Mouse (Mus musculus) limb, embryonic 15.5 days (tissue): ENCODE measurements around the gene Pdgfra. TPM values are rescaled to one million over a fixed set of nuclear protein-coding genes. Genes with fewer than 3 reads are reported as not detected.

Experiments used
- ATAC-seq: fragments of 200-750 bp; cut with Nextera tagmentation; 2 replicates; pipeline ENCODE4 v1.8.0; 2017; ENCODE audit warnings: low read depth, moderate TSS enrichment; ENCODE audit not compliant: insufficient number of reproducible peaks, low FRiP score, low TSS enrichment
- H3K27ac ChIP-seq: fragments of 300-500 bp; sonication (generic); 2 replicates; pipeline ENCODE4 v1.5.1; 2015; ENCODE audit warnings: moderate library complexity, mild to moderate bottlenecking, inconsistent platforms
- H3K27me3 ChIP-seq: fragments of 300-500 bp; sonication (generic); 2 replicates; pipeline ENCODE4 v1.6.1; 2015; ENCODE audit warnings: inconsistent platforms
- H3K36me3 ChIP-seq: fragments of 300-500 bp; sonication (generic); 2 replicates; pipeline ENCODE4 v1.6.1; 2015; ENCODE audit warnings: inconsistent platforms
- H3K4me1 ChIP-seq: fragments of 300-500 bp; sonication (generic); 2 replicates; pipeline ENCODE4 v1.6.1; 2015; ENCODE audit warnings: inconsistent platforms
- H3K4me2 ChIP-seq: fragments of 300-500 bp; sonication (generic); 2 replicates; pipeline ENCODE4 v1.6.1; 2015; ENCODE audit warnings: mild to moderate bottlenecking, inconsistent platforms
- H3K4me3 ChIP-seq: fragments of 300-500 bp; sonication (generic); 2 replicates; pipeline ENCODE4 v1.5.1; 2015; ENCODE audit warnings: mild to moderate bottlenecking, inconsistent platforms
- H3K9ac ChIP-seq: fragments of 300-500 bp; sonication (generic); 2 replicates; pipeline ENCODE4 v1.6.1; 2015; ENCODE audit warnings: inconsistent platforms
- H3K9me3 ChIP-seq: fragments of 300-500 bp; sonication (generic); 2 replicates; pipeline ENCODE4 v1.6.1; 2016; ENCODE audit warnings: inconsistent platforms
- WGBS: fragments of 180-500 bp; shearing (Covaris S2); methylation state at CpG from one replicate; pipeline ENCODE4 v1.1.7; 2015; 5-methylcytosine and 5-hydroxymethylcytosine counted together
- polyA plus RNA-seq: library from polyadenylated mRNA; unstranded; fragments of >200 nt; fragmentation: Nextera tagmentation; extraction: Ambion mirVana; gene quantifications from 2 replicates; pipeline ENCODE4 v1.2.1, GENCODE M21; 2015

The Pdgfra gene
- polyA plus RNA-seq, 1 experiment from 2014 or later: 96.9 TPM

DNA sequence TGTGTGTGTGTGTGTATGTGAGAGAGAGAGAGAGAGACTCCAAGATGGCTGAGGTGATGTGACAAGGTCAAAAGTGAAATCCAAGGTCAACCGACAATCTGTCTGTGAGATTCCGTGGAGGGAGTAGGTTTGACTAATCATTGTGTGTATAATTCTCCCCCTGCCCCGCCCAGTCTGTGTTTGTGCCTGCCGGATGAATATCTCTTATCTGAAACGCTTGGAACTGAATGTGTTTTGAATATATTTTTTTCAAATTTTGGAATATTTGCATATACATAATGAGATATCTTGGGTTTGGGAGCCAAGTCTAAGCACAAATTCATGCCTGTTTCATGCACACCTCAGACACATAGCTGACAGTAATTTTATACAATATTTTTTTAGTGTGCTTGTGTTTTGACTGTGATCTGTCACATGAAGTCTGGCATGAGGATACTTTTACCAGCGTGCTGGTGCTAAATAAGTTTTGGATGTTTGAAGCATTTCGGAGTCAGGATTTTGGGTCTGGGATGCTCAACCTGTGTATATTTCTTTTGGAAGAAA lies 32.7 kb downstream of the Pdgfra start:
- no peak for ATAC-seq
- WGBS: 73% methylated on average over 7 of the region's 7 CpGs

GRCm38 (mm10) chr5:75185584-75185983 lies 33.5 kb downstream of the Pdgfra start:
- no peaks in the 10 kb centered on the region for H3K4me1 ChIP-seq
- 77% methylated on average over 7 of the region's 7 CpGs for WGBS
- no peak overlapping the region for H3K27ac ChIP-seq
- H3K9ac ChIP-seq: no peak overlapping the region
- ATAC-seq: no peak
- no peaks in the 10 kb centered on the region for H3K9me3 ChIP-seq
- H3K4me2 ChIP-seq: no peak overlapping the region
- no peaks in the 10 kb centered on the region for H3K27me3 ChIP-seq
- no peak overlapping the region for H3K4me3 ChIP-seq
- peaks cover 82% of the 10 kb centered on the region for H3K36me3 ChIP-seq

More for the DNA sequence above, 32.7 kb downstream of the Pdgfra start:
- Histone ChIP-seq H3K9ac (no peak overlapping the region), H3K36me3 (peaks cover 82% of the 10 kb centered on the region), H3K4me2 (no peak overlapping the region), H3K4me3 (no peak overlapping the region), H3K9me3 (no peaks in the 10 kb centered on the region), H3K4me1 (no peaks in the 10 kb centered on the region), H3K27ac (no peak overlapping the region), H3K27me3 (no peaks in the 10 kb centered on the region)

DNA sequence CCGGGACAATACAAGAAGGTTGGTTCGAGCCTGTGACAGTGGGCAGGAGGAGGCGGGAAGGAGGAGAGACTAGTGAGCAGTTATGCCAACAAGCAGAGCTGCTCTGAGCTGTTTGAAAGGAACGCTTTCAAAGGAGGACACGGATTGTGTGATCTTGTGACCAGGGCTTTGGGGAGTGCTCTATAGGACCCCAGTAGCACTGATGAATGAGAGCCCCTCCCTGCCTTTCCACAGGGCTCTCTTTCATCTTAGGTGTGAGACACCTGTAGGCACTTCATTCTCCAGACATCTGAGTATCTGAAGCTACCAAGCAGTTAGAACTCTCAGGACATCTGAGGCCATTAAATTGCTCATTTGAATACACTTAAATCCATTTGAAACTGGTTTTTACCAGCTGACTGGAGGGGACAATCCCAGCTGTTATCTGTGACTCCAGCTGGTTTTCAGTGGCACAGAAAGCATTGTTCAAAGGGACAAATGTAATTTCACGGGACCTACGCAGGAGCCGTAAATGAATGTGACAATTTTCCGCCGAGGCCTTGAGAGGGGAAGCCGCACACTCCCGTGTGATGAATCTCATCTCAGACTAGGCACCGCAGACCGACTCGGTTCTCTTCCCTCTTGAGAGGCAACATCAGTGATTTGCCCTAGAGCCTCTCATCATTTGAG lies 37.4 kb downstream of the Pdgfra start:
- Histone ChIP-seq H3K4me2 (no peak overlapping the region), H3K9ac (no peak overlapping the region), H3K27me3 (no peaks in the 10 kb centered on the region), H3K27ac (no peak overlapping the region), H3K9me3 (no peaks in the 10 kb centered on the region), H3K36me3 (peaks cover 85% of the 10 kb centered on the region), H3K4me3 (no peak overlapping the region), H3K4me1 (no peaks in the 10 kb centered on the region)
- ATAC-seq: no peak
- 83% methylated on average over 15 of the region's 15 CpGs for WGBS

GRCm38 (mm10) chr5:75193107-75193506 lies 41.0 kb downstream of the Pdgfra start:
- 83% methylated on average over 5 of the region's 5 CpGs for WGBS
- H3K27me3 ChIP-seq: no peaks in the 10 kb centered on the region
- peaks cover 81% of the 10 kb centered on the region for H3K36me3 ChIP-seq
- no peak overlapping the region for H3K9ac ChIP-seq
- H3K4me1 ChIP-seq: no peaks in the 10 kb centered on the region
- H3K9me3 ChIP-seq: no peaks in the 10 kb centered on the region
- no peak for ATAC-seq
- no peak overlapping the region for H3K27ac ChIP-seq
- H3K4me2 ChIP-seq: no peak overlapping the region
- no peak overlapping the region for H3K4me3 ChIP-seq

GRCm38 (mm10) chr5:75198413-75198812 lies 46.3 kb downstream of the Pdgfra start:
- WGBS: 81% methylated on average over 8 of the region's 8 CpGs
- no peaks in the 10 kb centered on the region for H3K4me1 ChIP-seq
- no peaks in the 10 kb centered on the region for H3K27me3 ChIP-seq
- no peak overlapping the region for H3K9ac ChIP-seq
- peak overlapping the region; percentile 8; the same call in 1 of the 2 replicates for H3K27ac ChIP-seq
- no peaks in the 10 kb centered on the region for H3K9me3 ChIP-seq
- H3K4me2 ChIP-seq: no peak overlapping the region
- H3K36me3 ChIP-seq: peaks cover 51% of the 10 kb centered on the region
- no peak overlapping the region for H3K4me3 ChIP-seq
- ATAC-seq: no peak

GRCm38 (mm10) chr5:75199698-75200365 lies 47.7 kb downstream of the Pdgfra start:
- H3K4me2 ChIP-seq: no peak overlapping the region
- no peaks in the 10 kb centered on the region for H3K9me3 ChIP-seq
- H3K4me3 ChIP-seq: no peak overlapping the region
- no peak overlapping the region for H3K9ac ChIP-seq
- H3K27me3 ChIP-seq: no peaks in the 10 kb centered on the region
- H3K27ac ChIP-seq: no peak overlapping the region; the same call in 1 of the 2 replicates
- ATAC-seq: peak; percentile 19; the same call in 1 of the 2 replicates
- H3K4me1 ChIP-seq: no peaks in the 10 kb centered on the region
- H3K36me3 ChIP-seq: peaks cover 38% of the 10 kb centered on the region
- WGBS: 51% methylated on average over 9 of the region's 9 CpGs

GRCm38 (mm10) chr5:75200366-75200724 lies 48.3 kb downstream of the Pdgfra start:
- WGBS: 85% methylated on average over 10 of the region's 10 CpGs
- no peak overlapping the region; the same call in 1 of the 2 replicates for H3K27ac ChIP-seq
- H3K4me1 ChIP-seq: no peaks in the 10 kb centered on the region
- H3K4me3 ChIP-seq: no peak overlapping the region
- H3K9ac ChIP-seq: no peak overlapping the region
- H3K36me3 ChIP-seq: peaks cover 33% of the 10 kb centered on the region
- peak; percentile 7; the same call in 1 of the 2 replicates for ATAC-seq
- no peaks in the 10 kb centered on the region for H3K9me3 ChIP-seq
- H3K4me2 ChIP-seq: no peak overlapping the region
- H3K27me3 ChIP-seq: no peaks in the 10 kb centered on the region

DNA sequence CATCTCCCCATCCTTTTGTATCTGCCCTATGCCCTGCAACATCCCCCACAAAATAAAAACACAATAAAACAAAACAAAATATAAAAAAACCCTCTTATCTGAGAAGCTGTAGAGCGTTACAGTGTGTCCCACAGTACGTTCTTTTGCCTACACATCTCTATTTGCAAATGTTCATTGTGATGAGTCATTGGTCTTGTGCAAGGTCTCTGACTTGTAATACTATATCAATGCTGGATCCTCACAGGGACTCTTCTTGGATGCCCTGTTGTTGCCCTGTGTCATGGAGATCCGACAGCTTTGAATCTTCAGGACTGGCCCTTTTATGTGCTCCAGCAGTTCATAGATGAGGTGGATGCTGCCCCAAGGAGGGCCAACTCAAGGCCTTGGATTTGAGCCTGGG lies 55.8 kb downstream of the Pdgfra start:
- Histone ChIP-seq H3K27me3 (no peaks in the 10 kb centered on the region), H3K27ac (no peak overlapping the region), H3K9me3 (no peaks in the 10 kb centered on the region), H3K4me3 (no peak overlapping the region), H3K4me1 (no peaks in the 10 kb centered on the region), H3K36me3 (no peaks in the 10 kb centered on the region), H3K9ac (no peak overlapping the region), H3K4me2 (no peak overlapping the region)
- 84% methylated on average over 3 of the region's 3 CpGs for WGBS
- no peak for ATAC-seq

DNA sequence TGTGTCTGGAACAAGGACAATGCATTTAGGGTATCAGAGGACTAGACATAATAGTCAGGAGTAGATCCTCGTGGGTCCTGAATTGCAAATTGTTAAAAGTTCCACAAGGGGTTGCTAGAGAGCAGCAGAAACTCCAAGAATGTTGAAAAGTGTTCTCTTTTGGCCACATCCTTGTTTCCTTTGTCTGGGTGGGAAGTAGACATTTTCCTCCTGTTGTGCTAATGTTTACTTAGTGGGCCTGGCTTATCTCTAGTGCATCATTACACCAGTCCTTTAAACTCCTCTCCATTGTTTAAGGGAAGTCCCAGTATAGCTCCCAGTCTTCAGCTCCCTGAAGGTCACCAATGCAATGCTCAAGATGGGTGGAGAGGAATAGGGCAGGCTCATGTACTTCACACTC lies 57.9 kb downstream of the Pdgfra start:
- Histone ChIP-seq H3K4me1 (no peaks in the 10 kb centered on the region), H3K9ac (no peak overlapping the region), H3K36me3 (no peaks in the 10 kb centered on the region), H3K27ac (no peak overlapping the region), H3K9me3 (no peaks in the 10 kb centered on the region), H3K4me2 (no peak overlapping the region), H3K27me3 (no peaks in the 10 kb centered on the region), H3K4me3 (no peak overlapping the region)
- 13% methylated on average over 1 of the region's 1 CpGs for WGBS
- no peak for ATAC-seq

DNA sequence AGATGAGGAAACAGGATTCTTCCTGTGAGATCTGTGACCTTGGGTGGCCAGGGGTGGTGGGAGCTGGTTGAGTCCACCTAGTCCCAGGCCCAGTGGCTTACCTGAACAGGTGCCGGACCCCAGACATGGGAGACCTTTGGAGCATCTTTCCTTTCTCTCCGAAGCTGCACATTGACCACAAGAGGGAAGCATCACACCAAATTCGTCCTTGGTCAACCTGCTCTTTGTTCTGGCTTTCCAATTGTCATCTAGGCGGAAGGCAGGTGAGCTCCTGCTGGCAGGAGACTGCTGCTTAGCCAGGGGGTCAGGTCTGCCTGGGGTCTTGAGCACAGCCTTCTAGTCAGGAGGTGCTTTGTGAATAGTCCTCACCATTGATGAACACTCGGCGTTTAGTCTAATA lies 62.4 kb downstream of the Pdgfra start:
- no peak overlapping the region for H3K4me3 ChIP-seq
- no peak overlapping the region for H3K9ac ChIP-seq
- H3K4me1 ChIP-seq: no peaks in the 10 kb centered on the region
- no peaks in the 10 kb centered on the region for H3K9me3 ChIP-seq
- no peak overlapping the region for H3K4me2 ChIP-seq
- no peak overlapping the region for H3K27ac ChIP-seq
- 63% methylated on average over 6 of the region's 6 CpGs for WGBS
- H3K36me3 ChIP-seq: no peaks in the 10 kb centered on the region
- H3K27me3 ChIP-seq: no peaks in the 10 kb centered on the region
- ATAC-seq: no peak

GRCm38 (mm10) chr5:75214929-75215328 lies 62.8 kb downstream of the Pdgfra start:
- WGBS: 82% methylated on average over 7 of the region's 7 CpGs
- no peaks in the 10 kb centered on the region for H3K4me1 ChIP-seq
- no peak overlapping the region for H3K27ac ChIP-seq
- H3K4me2 ChIP-seq: no peak overlapping the region
- no peak overlapping the region for H3K4me3 ChIP-seq
- no peaks in the 10 kb centered on the region for H3K9me3 ChIP-seq
- H3K9ac ChIP-seq: no peak overlapping the region
- H3K27me3 ChIP-seq: no peaks in the 10 kb centered on the region
- H3K36me3 ChIP-seq: no peaks in the 10 kb centered on the region
- ATAC-seq: no peak

DNA sequence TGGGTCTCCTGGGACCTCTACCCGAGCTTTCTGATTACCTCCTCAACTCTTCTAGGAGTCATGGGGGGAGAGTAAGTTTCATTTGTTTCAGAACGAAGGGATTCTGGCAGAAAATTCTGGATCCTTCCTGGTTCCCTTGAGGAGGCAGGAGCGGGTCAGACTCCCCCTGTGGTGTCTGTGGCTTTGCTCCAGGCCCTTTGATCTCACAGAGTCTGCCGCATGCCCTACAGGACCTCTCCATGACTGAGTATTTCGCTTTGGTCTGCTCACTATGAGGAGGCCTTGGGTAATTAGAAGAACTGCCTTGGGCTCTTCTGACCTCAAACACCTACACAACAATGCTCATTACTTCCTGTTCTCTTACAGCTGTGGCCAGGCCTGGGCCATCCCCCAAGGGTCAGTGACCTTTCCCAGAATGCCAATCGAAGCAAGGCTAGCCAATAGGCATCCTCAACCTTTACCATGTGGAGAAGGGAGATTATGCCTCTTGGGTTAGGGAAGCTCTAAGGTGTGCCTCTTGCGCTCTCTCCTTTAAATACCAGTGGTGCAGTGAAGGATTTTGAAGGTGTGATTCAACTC lies 63.7 kb downstream of the Pdgfra start:
- H3K27me3 ChIP-seq: no peaks in the 10 kb centered on the region
- no peaks in the 10 kb centered on the region for H3K36me3 ChIP-seq
- H3K27ac ChIP-seq: no peak overlapping the region
- 49% methylated on average over 7 of the region's 7 CpGs for WGBS
- no peak overlapping the region for H3K9ac ChIP-seq
- no peaks in the 10 kb centered on the region for H3K9me3 ChIP-seq
- no peak for ATAC-seq
- no peak overlapping the region for H3K4me3 ChIP-seq
- H3K4me2 ChIP-seq: no peak overlapping the region
- no peaks in the 10 kb centered on the region for H3K4me1 ChIP-seq
